Mouse (Mus musculus) hematopoietic stem cell, adult 5-6 weeks (primary cell): ENCODE data around the gene Fpr3. TPM values are rescaled to one million over a fixed set of nuclear protein-coding genes. Genes with fewer than 3 reads are reported as not detected.
"Not testable (repeated sequence)": the region's sequence is repeated elsewhere in the genome, so short reads cannot be mapped to it uniquely, and the experiment has no call there.

Source experiments
- ATAC-seq, 2 experiments: fragments of 125-278 bp in 1 of 2; replicated peaks in 1 of 2; 2 replicates each; pipeline ENCODE4 v1.8.0; 2016 to 2017; ENCODE audit warnings: inconsistent platforms in 2 of 2, mild to moderate bottlenecking in 2 of 2, moderate number of reproducible peaks in 2 of 2, low read depth in 1 of 2, moderate TSS enrichment in 1 of 2; ENCODE audit not compliant: low FRiP score in 2 of 2, poor library complexity in 2 of 2, severe bottlenecking in 2 of 2, insufficient read depth in 1 of 2, low TSS enrichment in 1 of 2
- total RNA-seq: library from RNA; stranded (forward); fragments of 172-1452, 232-1000 nt; gene quantifications from 2 replicates; pipeline ENCODE4 v1.2.3, GENCODE M21; 2017

Gene Fpr3
- total RNA-seq, 1 experiment from 2014 or later = not detected

- ATAC-seq = peak; percentile 66 to 72; a peak in 3 of 4 replicates
Observed at GRCm38 (mm10) chr17:17870892-17871550, 16.6 kb upstream of the Fpr3 start.

- ATAC-seq = peak; percentile 51 to 71; a peak in 3 of 4 replicates
Observed at GRCm38 (mm10) chr17:17871697-17872096, 16.0 kb upstream of the Fpr3 start.

- ATAC-seq = no peak
Observed at GRCm38 (mm10) chr17:17879347-17879746, 8.3 kb upstream of the Fpr3 start.

GRCm38 (mm10) chr17:17882672-17883071 lies 5.0 kb upstream of the Fpr3 start:
- ATAC-seq = peak in 1 of 2 experiments; percentile 28; a peak in 1 of 4 replicates

- no peak for ATAC-seq
Observed at GRCm38 (mm10) chr17:17883840-17884239, 3.8 kb upstream of the Fpr3 start, which contains the start of gene Fpr1. Fpr1 (minus strand) TSS chr17:17883940.

GRCm38 (mm10) chr17:17889732-17890425 lies 2.2 kb downstream of the Fpr3 start:
- peak in 1 of 2 experiments; percentile 36; a peak in 1 of 4 replicates for ATAC-seq

- ATAC-seq = peak; percentile 65 to 73
Observed at GRCm38 (mm10) chr17:17896039-17896438, 8.4 kb downstream of the Fpr3 start.

GRCm38 (mm10) chr17:17899268-17899667 lies 11.6 kb downstream of the Fpr3 start:
- peak in 1 of 2 experiments; percentile 57; a peak in 1 of 4 replicates for ATAC-seq

GRCm38 (mm10) chr17:17900768-17901167 lies 13.1 kb downstream of the Fpr3 start:
- ATAC-seq = peak; percentile 77 to 81

GRCm38 (mm10) chr17:17909636-17910421 lies 22.2 kb downstream of the Fpr3 start:
- ATAC-seq = peak; percentile 98 to 99

GRCm38 (mm10) chr17:17912618-17913017 lies 25.0 kb downstream of the Fpr3 start:
- not testable (repeated sequence) for ATAC-seq

GRCm38 (mm10) chr17:17917376-17917775 lies 29.7 kb downstream of the Fpr3 start:
- ATAC-seq = no peak

- no peak for ATAC-seq
Observed at GRCm38 (mm10) chr17:17917782-17918181, 30.1 kb downstream of the Fpr3 start.

GRCm38 (mm10) chr17:17973443-17973842 lies 85.8 kb downstream of the Fpr3 start:
- ATAC-seq = peak; percentile 59 to 75; a peak in 3 of 4 replicates

GRCm38 (mm10) chr17:17981232-17981631 lies 93.6 kb downstream of the Fpr3 start:
- ATAC-seq = not testable (repeated sequence)

- ATAC-seq = no peak
Observed at GRCm38 (mm10) chr17:18004752-18005151, 117.1 kb downstream of the Fpr3 start.
